Mouse (Mus musculus) layer of hippocampus, adult 18-20 months (tissue): ENCODE measurements at regions not wholly inside any gene's neighbourhood (a gene's known extent, or its start where the extent isn't known, plus 50 kb on each side); places are given as distances from the start of the nearest gene placed in this dataset.
A peak's percentile ranks its signal among the peaks of the same experiment; 100 is the strongest.

ENCODE experiments used
- DNase-seq, 2 experiments: peaks; one replicate each; pipeline ENCODE4 v3.0.0; 2022; ENCODE audit warnings: low spot score in 2 of 2

- peak; percentile 50 to 58 for DNase-seq
Measured at GRCm38 (mm10) chr7:59711741-59712140, 293.1 kb downstream of the Snurf start.
